Mouse (Mus musculus) erythroblast, adult 5-6 weeks (primary cell): Measurements from ENCODE around the gene Fam83g. TPM values are rescaled to one million over a fixed set of nuclear protein-coding genes. Genes with fewer than 3 reads are reported as not detected.
"Not testable (repeated sequence)": the region's sequence is repeated elsewhere in the genome, so short reads cannot be mapped to it uniquely, and the experiment has no call there.

Experiments used
- ATAC-seq: replicated peaks from 2 replicates; pipeline ENCODE4 v1.8.0; 2016; ENCODE audit warnings: moderate number of reproducible peaks, mild to moderate bottlenecking, moderate TSS enrichment, inconsistent platforms; ENCODE audit not compliant: poor library complexity, low FRiP score, severe bottlenecking
- total RNA-seq, 2 experiments: library from RNA; stranded (forward) in 1 of 2; stranded (reverse) in 1 of 2; fragments of 150-400 nt in 1 of 2; fragments of 200-764, 138-1000 nt in 1 of 2; gene quantifications; 2 replicates each; pipeline versions ENCODE4 v1.2.3 to v1.2.4; 2015 to 2017; ENCODE audit warnings: low replicate concordance in 2 of 2

The Fam83g gene
- not detected in 2 replicates for total RNA-seq (2015; ENCODE audit: low replicate concordance)
- 0.17 TPM in 1 of 2 replicates, not detected in the other for total RNA-seq (2017; ENCODE audit: low replicate concordance)

DNA sequence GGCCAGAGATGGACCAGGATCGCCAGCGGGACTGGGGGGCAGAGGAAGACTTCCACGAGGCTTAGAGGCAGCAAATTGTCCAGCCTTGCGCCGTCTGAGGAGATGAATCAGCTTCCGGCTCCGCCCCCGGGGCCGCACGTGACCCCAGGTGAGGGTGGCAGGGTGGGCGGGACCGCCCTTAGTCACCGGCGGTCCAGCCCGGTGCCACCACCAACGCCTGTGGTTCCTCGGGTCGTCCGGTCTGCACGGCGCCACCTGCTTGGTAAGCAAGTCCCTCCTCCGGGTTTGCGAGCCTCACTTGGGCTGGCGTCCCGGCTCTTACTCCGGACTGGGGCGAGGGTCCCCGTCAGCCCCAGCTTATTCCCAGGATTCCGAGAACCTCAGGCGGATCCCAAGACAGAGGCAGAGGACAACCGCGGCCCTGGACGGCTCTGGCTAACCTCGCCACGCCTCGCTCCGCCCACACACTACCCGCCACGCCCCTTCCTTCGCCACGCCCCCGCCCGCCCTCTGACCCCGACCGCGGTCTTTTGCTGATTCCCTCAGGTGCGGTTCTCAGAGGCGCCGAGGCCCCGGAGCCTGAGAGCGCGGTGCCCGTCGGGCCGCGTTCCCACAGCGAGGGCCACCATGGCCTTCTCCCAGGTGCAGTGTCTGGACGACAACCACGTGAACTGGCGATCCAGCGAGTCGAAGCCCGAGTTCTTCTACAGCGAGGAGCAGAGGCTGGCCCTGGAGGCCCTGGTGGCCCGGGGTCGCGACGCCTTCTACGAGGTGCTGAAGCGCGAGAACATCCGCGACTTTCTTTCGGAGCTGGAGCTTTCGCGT lies at the start of gene Fam83g:
Fam83g (plus strand) TSS at position 185 of the 825 bp plus-strand sequence.
- peak; percentile 58 for ATAC-seq

DNA sequence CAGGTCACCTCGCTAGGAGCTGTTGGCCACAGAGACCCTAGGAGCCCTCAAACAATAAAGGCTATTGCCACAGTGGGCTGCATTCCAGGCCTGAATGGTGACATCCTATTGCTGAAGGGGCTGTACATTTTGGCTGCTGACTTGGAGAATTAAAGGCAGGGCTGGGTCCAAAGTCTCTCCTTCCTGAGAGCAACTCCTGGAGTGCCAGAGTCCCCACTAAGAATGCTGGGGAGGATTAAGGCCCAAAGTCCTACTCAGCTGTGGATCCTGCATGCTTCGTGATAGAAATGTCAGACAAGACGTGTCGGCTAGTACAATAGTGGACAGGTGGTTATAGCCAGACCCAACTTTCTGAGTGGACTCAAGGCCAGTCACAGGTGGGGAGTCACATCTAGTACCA lies 47.6 kb upstream of the Fam83g start:
- not testable (repeated sequence) for ATAC-seq

DNA sequence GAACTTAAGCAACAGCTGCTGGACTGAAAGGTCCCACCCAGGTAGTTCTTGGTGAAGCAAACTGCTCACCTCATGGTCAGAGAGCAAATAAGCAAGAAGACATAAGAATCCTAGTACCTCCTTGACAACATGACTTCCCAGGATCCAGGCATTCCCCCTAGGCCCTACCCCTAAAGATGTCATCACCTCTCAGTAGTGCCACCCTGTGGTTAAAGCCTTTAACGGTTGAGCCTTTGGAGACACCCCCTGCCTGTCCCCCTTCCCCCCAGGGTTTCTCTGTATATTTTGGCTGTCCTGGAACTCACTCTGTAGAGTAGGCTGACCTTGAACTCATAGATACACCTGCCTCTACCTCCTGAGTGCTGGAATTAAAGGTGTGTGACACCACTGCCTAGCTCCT lies 46.5 kb upstream of the Fam83g start:
- no peak for ATAC-seq

DNA sequence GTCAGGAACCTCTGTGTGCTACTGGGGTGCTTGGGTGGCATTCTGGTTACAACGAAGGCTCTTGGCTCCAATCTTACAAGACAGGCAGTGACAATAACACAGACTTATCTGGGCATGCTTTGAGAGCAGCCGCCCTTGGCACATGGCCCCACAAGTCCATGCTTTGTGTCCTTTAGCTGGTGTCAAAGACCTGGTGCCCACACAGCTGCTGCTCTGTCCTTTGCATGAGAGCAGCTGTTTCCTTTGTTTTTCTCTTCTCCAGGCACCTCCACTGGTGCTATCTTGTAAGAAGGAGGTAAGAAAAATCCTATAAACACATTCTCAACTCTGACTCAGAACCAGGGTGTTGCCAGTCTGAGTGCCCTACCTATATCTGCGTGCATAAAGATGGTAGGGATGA lies 46.0 kb upstream of the Fam83g start:
- ATAC-seq: no peak

DNA sequence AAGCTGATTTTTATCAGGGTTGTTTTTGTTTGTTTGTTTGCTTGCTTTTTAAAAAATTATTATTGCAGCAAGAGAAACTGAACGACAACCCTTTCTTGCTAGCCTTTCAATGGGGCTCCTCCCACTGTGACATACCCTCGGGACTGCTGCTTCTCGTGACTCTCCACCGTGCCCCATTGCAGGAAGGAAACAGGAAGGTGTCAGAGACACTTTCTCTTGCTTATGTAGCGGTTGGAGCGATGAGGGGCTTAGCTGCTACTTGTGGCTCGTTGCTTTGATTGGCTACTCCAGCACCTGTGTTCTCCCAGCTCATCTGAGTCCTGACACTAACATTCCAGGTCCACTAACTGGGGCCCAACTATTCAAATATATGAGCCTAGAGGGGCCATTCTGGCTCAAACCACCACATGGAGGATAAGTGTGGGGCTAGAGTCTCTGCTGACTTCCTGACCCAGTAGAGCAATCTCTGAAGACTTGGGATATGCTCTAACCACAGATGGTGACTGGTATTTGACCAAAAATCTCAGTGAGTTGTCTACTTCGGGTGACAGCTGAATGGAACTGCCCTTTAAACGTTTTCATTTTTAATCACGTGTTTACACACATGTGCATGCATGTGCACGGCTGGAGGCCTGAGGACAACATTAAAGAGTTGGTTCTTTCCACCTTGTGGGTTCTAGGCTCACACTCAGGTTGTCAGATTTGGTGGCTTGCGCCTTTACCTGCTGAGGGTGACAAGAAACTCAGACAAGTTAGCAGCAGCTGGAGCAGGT lies 44.9 kb upstream of the Fam83g start:
- no peak for ATAC-seq

DNA sequence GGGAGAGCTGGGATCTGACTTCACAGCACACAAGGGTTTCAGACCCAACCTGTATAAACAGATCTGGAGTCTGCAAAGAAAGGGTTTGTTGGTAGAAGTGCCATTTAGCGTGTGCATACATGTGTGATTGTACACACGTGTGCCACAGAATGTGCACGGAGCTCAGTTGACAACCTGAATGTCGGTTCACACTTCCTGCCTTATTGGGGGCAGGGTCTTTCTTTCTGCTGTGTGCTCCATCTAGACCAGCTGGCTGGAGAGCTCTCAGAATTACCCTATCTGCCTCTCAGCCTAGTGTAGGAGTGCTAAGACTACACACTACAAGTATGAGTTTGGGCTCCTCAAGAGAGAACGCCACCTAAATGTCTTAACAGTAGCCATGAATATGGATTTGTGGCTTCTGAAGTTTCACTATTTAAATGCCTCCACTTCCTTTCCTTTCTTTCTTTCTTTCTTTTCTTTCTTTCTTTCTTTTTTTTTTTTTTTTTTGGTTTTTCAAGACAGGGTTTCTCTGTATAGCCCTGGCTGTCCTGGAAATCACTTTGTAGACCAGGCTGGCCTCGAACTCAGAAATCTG lies 44.2 kb upstream of the Fam83g start:
- no peak for ATAC-seq

DNA sequence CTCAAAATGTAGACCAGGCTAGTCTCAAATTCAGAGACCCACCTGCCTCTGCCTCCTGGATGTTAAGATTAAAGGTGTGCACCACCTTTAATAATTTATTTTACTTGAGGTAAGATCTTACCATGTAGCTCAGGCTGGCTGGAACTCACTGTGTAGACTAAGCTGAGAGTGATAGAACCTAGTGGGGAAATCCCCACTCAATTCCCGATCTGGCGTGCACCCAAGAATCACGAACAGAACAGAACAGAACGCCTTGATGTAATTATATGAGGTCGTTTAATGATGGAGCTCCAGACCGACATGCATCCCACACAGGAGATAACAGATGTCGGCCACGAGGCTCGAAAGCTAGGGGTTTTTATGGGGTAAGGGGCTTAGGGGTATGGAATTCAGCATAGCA lies 43.3 kb upstream of the Fam83g start:
- ATAC-seq: not testable (repeated sequence)

DNA sequence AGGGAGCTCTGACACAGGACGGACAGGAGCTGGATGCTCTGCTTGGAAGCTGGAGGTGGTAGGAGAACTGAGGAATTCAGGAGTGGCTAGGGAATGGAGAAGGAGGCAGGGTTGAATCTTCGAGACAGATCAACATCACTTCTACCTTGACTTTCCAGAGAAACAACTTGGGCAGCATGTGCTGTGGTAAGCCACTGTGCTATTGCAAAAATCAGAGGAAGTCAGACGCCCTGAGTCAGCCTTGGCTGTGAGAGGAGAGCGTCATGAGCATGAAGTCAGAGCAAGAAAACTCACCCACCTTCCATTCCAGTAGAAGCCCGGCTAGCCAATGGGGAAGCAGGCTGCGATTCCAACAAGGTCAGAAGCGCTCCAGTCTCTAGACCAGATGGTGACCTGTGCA lies 41.8 kb upstream of the Fam83g start:
- no peak for ATAC-seq

DNA sequence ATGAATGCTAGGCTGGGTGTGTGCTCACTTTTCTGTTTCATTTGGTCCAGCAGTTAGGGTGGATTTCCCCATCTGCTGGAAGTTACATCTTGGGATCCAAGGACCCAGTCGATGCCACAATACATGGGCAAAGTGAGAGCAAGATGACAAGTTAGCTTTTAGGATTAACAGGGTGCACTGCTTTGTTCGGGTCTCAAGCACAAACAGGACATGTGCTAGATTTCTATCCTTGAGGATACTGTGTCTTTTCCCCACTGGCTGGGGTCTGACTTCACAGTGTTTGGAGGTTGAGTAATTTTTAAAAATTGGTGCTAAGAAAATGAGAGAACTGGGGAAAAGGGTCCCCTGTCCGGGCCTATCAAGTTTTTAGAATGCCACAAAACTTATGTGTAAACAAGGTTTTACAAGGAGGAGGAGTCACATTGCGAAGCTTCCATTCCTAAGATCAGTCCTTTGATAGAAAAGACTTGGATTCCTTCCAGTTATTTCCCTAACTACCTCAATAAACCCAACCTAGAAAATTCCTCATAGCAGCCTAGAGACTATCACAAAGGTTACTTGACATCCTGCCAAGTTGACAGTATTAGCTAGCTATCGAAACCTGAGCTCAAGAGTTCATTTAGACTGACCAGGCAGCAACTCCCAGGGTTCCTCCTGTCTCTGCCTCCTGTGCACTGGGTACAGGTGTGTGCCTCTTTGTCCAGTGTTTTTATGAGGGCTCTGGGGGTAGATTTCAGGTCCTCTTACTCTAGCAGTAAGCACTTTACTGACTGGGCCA lies 40.5 kb upstream of the Fam83g start:
- ATAC-seq: no peak

DNA sequence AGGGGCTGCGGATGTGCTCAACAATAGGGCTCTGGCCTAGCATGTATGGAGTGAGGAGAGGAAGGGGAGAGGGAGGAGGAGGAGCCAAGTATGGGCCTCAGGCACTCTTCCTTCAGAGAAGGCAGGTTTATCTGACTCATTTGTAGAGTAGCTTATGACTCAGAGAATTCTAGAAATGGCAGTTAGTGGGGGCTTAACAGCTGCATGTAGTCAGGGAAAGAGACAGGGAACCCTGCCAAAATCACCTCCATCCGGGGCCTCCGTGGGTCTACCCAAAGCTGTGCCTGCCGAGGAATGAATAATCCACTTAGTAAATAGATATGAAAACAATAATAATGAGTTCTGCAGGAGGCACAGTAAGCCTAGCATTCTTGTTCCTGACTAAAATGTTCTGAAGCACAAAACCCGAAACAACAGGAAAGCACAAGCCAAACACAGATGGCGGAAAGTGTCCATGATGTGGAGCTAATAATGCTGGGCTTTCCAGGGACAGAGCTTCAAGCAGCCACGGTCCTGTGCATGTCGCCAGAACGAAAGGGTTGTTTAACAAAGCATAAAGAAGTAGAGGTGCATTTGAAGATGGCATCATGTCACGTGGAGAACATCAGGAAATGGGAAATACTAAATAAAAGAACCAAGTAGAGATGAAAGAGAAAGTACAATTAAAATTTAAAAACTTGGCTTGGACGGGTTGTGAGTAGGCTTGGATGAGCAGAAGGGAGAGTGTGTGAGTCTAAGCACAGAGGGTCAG lies 39.1 kb upstream of the Fam83g start:
- ATAC-seq: no peak

DNA sequence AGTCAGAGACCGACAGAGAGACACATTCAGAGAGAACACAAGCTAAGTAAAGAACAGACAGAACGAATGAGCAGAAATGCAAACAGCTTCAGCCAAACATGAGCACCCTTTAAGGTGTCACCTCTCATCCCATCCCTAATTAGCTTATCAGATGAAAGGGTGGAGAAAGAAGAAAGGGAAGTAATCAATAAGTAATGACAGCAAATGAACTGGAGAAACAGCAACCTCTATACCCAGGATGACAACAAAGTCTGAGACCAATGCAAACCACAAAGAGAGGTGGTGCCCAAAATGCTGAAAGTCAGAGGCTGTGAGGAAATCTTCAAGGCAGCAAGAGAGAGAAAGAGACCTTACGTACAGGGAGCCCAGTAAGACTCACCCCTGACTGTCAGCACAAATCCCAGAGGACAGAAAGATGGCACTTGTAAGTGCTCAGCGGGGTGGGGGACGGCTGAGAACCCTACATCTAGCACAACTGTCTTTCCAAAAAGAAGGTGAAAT lies 38.5 kb upstream of the Fam83g start:
- ATAC-seq: no peak

DNA sequence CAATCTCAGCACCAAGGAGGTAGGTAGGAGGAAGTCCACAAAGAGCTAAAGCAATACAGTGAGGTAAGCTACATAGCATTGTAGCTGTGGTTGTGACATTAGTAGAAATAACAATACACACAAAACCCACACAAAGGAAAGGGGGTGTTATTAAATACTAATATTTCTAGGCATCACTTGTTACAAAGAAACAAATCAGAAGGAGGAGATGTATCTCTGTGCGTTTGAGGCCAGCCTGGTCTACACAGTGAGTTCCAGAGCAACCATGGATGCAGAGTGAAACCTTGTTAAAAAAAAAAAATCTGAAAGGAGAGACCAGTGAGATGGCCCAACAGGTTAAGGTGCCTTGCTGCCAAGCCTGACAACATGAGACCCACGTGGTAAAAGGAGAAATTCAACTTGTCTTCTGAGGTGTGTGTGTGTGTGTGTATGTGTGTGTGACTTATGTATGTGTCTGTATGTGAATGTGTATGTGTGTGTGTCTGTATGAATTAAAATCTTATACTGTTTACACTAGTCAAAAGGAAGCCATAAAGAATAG lies 37.3 kb upstream of the Fam83g start:
- ATAC-seq: no peak

DNA sequence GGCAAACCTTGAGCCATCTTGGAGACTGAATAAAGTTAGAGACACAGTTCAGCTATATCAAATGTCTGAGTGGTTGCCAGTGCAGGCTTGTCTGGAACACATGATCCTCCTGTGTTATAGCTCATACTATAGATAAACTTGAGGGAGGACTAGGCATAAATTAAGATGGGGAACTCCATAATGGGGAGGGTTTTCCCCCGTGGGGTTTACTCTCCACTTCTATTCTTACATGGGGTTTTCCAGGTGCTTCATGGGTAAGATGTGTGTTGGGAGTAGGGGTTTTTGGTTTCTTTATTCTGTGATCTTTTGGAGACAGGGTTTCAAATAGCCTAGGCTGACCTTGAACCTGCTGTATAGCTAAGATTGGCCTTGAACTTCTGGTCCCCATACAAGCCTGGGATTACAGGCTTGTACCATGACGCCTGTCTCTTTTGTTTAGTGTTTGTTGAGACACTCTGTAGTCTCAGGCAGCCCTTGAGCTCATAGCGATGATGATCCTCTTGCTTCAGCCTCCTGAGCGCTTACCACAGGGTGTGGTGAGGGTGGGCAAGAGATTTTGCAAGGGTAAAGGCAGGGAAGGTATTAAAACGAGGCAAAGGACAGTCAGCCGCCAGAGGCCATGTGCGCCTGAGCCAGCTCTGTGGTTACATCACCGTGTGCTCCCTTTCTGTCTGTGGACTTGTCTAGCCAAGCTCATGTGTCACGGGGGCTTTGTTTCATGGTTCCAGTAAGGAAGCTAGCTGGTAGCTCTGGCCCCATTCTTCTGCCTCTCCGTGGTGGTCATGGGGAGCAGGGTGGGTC lies 36.6 kb upstream of the Fam83g start:
- ATAC-seq: no peak

DNA sequence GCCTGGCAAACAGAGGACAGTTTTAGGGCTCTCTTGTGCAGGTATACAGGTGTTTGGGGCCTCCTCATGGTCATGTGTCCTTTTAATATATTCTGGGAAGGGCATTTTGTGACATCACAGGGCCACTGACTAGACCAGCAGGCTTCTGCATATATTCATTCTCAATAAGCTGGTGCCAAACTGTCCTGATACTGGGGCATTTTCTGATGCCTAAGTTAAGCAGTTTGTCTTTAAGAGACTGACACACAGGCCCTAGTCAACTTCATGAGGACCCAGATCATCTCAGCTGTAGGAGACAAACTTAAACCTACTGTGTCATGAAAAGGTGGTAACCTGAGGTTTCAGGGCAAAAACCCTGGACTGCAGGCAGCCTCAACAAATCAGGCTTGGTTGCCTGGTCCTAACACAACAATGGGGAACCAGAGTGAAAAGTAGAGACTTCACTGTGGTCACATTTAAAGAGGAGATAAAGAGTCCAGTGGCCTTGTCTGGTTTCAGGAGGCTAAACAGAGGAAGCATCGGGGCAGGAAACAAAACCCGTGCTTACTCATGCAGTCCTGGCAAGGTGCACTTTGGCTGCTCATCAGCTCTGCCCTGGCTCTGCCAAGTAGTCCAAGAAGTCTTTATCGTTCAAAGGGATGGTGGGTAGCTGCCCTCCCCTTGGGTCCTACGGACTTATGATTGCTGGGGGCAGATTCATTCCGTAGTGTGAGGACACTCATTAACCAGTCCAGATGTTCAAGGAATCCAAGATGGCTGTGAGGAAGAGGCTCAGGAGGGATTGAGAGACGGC lies 35.7 kb upstream of the Fam83g start:
- no peak for ATAC-seq

DNA sequence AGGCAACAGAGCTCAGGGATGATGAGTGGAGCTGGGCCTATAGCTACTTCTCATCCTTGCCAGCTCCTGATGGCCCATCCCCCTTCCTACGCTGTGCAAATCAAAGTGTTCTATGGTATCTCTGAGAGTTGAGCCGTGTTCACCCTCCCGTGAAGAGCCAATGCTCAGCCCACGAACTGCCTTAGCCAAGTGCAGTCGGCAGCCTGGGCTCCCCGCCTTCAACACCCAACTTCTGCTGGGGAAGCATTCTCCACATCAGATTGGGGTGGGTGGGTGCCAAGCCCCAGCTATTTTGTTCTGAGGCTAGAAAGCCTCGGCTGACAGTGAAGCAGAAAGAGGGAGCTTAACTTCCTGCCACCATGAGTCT lies 35.2 kb upstream of the Fam83g start:
- ATAC-seq: no peak

DNA sequence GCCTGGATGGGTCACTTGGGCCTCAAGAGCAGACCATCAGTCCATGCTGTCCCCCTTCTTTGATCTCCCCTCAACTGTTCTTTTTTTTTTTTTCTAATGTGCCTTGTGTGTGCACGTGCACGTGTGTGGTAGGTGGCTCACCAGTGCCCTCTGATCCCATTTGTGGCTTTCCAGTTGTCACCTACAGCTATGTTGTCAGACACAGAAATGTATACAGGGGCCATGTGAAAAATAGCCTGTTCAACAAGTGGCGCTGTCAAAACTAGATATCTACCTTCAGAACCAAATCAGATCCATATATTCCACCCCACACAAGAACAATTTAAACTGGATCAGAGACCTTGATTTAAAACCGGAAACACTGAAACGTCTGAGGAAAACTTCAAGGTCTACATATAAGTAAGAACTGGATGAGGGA lies 34.7 kb upstream of the Fam83g start:
- no peak for ATAC-seq

DNA sequence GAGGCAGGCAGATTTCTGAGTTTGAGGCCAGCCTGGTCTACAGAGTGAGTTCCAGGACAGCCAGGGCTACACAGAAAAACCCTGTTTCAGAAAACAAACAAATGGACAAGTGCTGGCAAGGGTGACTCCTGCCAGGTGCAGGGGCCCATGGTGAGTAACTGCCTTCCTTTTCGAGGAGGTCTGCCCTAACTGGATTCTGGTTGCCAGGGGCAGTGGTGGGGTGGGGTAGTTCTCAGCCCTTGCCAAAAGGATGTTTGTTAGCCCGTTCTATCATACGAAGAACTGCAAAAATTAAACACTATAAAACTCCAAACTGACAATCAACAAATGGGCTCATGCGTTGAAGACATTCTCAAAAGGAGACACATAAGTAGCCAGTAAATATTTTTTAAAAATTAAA lies 34.3 kb upstream of the Fam83g start:
- ATAC-seq: no peak
